Mouse (Mus musculus): ENCODE measurements around the gene Pdgfd. TPM values are rescaled to one million over a fixed set of nuclear protein-coding genes. Genes with fewer than 3 reads are reported as not detected.

Gene Pdgfd
- total RNA-seq, 1 experiment from 2014 or later: 3.1 TPM

GRCm38 (mm10) chr9:6302050-6302449, 133.7 kb downstream of the Pdgfd start:
- no peak for ATAC-seq (replicated peaks; ENCODE audit: low read depth, poor library complexity, severe bottlenecking)

GRCm38 (mm10) chr9:6304590-6304989, 136.2 kb downstream of the Pdgfd start:
- no peak for ATAC-seq (replicated peaks; ENCODE audit: low read depth, poor library complexity, severe bottlenecking)

- 0 out of 2 replicates have a peak, but pooled peaks have one; percentile 45 for ATAC-seq (replicated peaks; ENCODE audit: low read depth, poor library complexity, severe bottlenecking)
Observed at GRCm38 (mm10) chr9:6305847-6306246, 137.5 kb downstream of the Pdgfd start.

GRCm38 (mm10) chr9:6317114-6317513, 148.7 kb downstream of the Pdgfd start:
- no peak for ATAC-seq (replicated peaks; ENCODE audit: low read depth, poor library complexity, severe bottlenecking)

GRCm38 (mm10) chr9:6325408-6325807, 157.0 kb downstream of the Pdgfd start:
- no peak for ATAC-seq (replicated peaks; ENCODE audit: low read depth, poor library complexity, severe bottlenecking)

- ATAC-seq (replicated peaks; ENCODE audit: low read depth, poor library complexity, severe bottlenecking): no peak
Observed at GRCm38 (mm10) chr9:6333499-6333898, 165.1 kb downstream of the Pdgfd start.

GRCm38 (mm10) chr9:6336236-6336635, 167.9 kb downstream of the Pdgfd start:
- ATAC-seq (replicated peaks; ENCODE audit: low read depth, poor library complexity, severe bottlenecking): no peak

GRCm38 (mm10) chr9:6337891-6338290, 169.5 kb downstream of the Pdgfd start:
- ATAC-seq (replicated peaks; ENCODE audit: low read depth, poor library complexity, severe bottlenecking): no peak

GRCm38 (mm10) chr9:6338344-6338743, 170.0 kb downstream of the Pdgfd start:
- ATAC-seq (replicated peaks; ENCODE audit: low read depth, poor library complexity, severe bottlenecking): no peak

- no peak for ATAC-seq (replicated peaks; ENCODE audit: low read depth, poor library complexity, severe bottlenecking)
Observed at GRCm38 (mm10) chr9:6339394-6339793, 171.0 kb downstream of the Pdgfd start.

GRCm38 (mm10) chr9:6340750-6341149, 172.4 kb downstream of the Pdgfd start:
- ATAC-seq (replicated peaks; ENCODE audit: low read depth, poor library complexity, severe bottlenecking): no peak

GRCm38 (mm10) chr9:6342854-6343253, 174.5 kb downstream of the Pdgfd start:
- ATAC-seq (replicated peaks; ENCODE audit: low read depth, poor library complexity, severe bottlenecking): no peak

- no peak for ATAC-seq (replicated peaks; ENCODE audit: low read depth, poor library complexity, severe bottlenecking)
Observed at GRCm38 (mm10) chr9:6344514-6344913, 176.1 kb downstream of the Pdgfd start.

- ATAC-seq (replicated peaks; ENCODE audit: low read depth, poor library complexity, severe bottlenecking): no peak
Observed at GRCm38 (mm10) chr9:6344924-6345323, 176.5 kb downstream of the Pdgfd start.

GRCm38 (mm10) chr9:6345366-6345765, 177.0 kb downstream of the Pdgfd start:
- ATAC-seq (replicated peaks; ENCODE audit: low read depth, poor library complexity, severe bottlenecking): no peak

- peak; percentile 73 for ATAC-seq (replicated peaks; ENCODE audit: low read depth, poor library complexity, severe bottlenecking)
Observed at GRCm38 (mm10) chr9:6353257-6353960, 185.0 kb downstream of the Pdgfd start.

- no peak for ATAC-seq (replicated peaks; ENCODE audit: low read depth, poor library complexity, severe bottlenecking)
Observed at GRCm38 (mm10) chr9:6360795-6361194, 192.4 kb downstream of the Pdgfd start.

GRCm38 (mm10) chr9:6366550-6366949, 198.2 kb downstream of the Pdgfd start:
- ATAC-seq (replicated peaks; ENCODE audit: low read depth, poor library complexity, severe bottlenecking): no peak

GRCm38 (mm10) chr9:6401764-6402163, 233.4 kb downstream of the Pdgfd start:
- peak; percentile 65 for ATAC-seq (replicated peaks; ENCODE audit: low read depth, poor library complexity, severe bottlenecking)

GRCm38 (mm10) chr9:6406535-6406934, 238.2 kb downstream of the Pdgfd start:
- ATAC-seq (replicated peaks; ENCODE audit: low read depth, poor library complexity, severe bottlenecking): no peak

- ATAC-seq (replicated peaks; ENCODE audit: low read depth, poor library complexity, severe bottlenecking): no peak
Observed at GRCm38 (mm10) chr9:6407972-6408371, 239.6 kb downstream of the Pdgfd start.

GRCm38 (mm10) chr9:6424606-6425005, 256.2 kb downstream of the Pdgfd start:
- ATAC-seq (replicated peaks; ENCODE audit: low read depth, poor library complexity, severe bottlenecking): no peak
